8 mouse cellular contexts compared by ENCODE assay signal in genomic region chr2:152829367-152829881, GRCm38 (mm10). TPM values are rescaled to one million over a fixed set of nuclear protein-coding genes. Genes with fewer than 3 reads are reported as not detected.
DNase-seq lines count a peak whose midpoint lies in the region; ATAC-seq and TF ChIP-seq lines count a peak whose summit lies in the region.

No protein-coding gene starts in this region.

- no peak for ATAC-seq in intestine, embryonic 14.5 days (replicated peaks; ENCODE audit: low FRiP score, low TSS enrichment, low read depth)
- ATAC-seq in liver, embryonic 11.5 days (replicated peaks; ENCODE audit: low FRiP score): no peak
- no peak for ATAC-seq in stomach, embryonic 14.5 days (ENCODE audit: insufficient number of reproducible peaks, insufficient read depth, low FRiP score, low read depth)

- in situ Hi-C loops in CH12.LX (cut with MboI; ENCODE audit: low pct_ligation_motif_present, low pct_unique_long_range_greater_than_20kb, low sequenced_read_pairs): no loop called here

- WGBS in forebrain, embryonic 10.5 days: 84% methylated on average over 23 of the region's 23 CpGs
- WGBS in intestine, embryonic 14.5 days: 67% methylated on average over 23 of the region's 23 CpGs
- 62% methylated on average over 23 of the region's 23 CpGs for WGBS in liver, embryonic 11.5 days
- 70% methylated on average over 23 of the region's 23 CpGs for WGBS in stomach, embryonic 14.5 days

- peak overlapping the region; percentile 61 to 85 (median 81) for H3K4me3 ChIP-seq in CH12.LX (replicated peaks in 1 of 3; ENCODE audit: low read depth in 2 of 3, low read length in 2 of 3, poor library complexity in 1 of 3)
- H3K4me3 ChIP-seq in forebrain, embryonic 10.5 days: peak overlapping the region; percentile 81
- H3K4me3 ChIP-seq in intestine, embryonic 14.5 days (ENCODE audit: low read depth, low read length): peak overlapping the region; percentile 71
- H3K4me3 ChIP-seq in liver, embryonic 11.5 days (ENCODE audit: low read depth, low read length): peak overlapping the region; percentile 80
- H3K4me3 ChIP-seq in stomach, embryonic 14.5 days (ENCODE audit: low read depth, low read length): peak overlapping the region; percentile 71

- H3K79me2 ChIP-seq in CH12.LX (replicated peaks; ENCODE audit: control insufficient read depth, extremely low read depth, insufficient read depth, poor library complexity, severe bottlenecking): peaks cover 54% of the 10 kb centered on the region

- H3K9me3 ChIP-seq in CH12.LX (replicated peaks; ENCODE audit: low read length): no peaks in the 10 kb centered on the region
- no peaks in the 10 kb centered on the region for H3K9me3 ChIP-seq in forebrain, embryonic 10.5 days
- no peaks in the 10 kb centered on the region for H3K9me3 ChIP-seq in intestine, embryonic 14.5 days (ENCODE audit: control insufficient read depth, low read length)
- H3K9me3 ChIP-seq in liver, embryonic 11.5 days (ENCODE audit: control insufficient read depth, low read length): no peaks in the 10 kb centered on the region
- no peaks in the 10 kb centered on the region for H3K9me3 ChIP-seq in stomach, embryonic 14.5 days (ENCODE audit: control insufficient read depth, low read depth, low read length)

- H3K4me1 ChIP-seq in CH12.LX (ENCODE audit: control insufficient read depth in 1 of 2, insufficient read depth in 2 of 2): peaks cover 2 to 63% of the 10 kb centered on the region in 2 experiments; a peak in 3 of 4 replicates
- peaks cover 57% of the 10 kb centered on the region for H3K4me1 ChIP-seq in forebrain, embryonic 10.5 days
- H3K4me1 ChIP-seq in intestine, embryonic 14.5 days (replicated peaks; ENCODE audit: control insufficient read depth, insufficient read depth, low read length): peaks cover 32% of the 10 kb centered on the region
- H3K4me1 ChIP-seq in liver, embryonic 11.5 days (replicated peaks; ENCODE audit: control insufficient read depth, insufficient read depth, low read length): peaks cover 52% of the 10 kb centered on the region
- H3K4me1 ChIP-seq in stomach, embryonic 14.5 days (ENCODE audit: control insufficient read depth, insufficient read depth, low read length): peaks cover 42% of the 10 kb centered on the region

- no peak for TF ChIP-seq RAD21 in CH12.LX (IDR thresholded peaks at IDR 0.05; ENCODE audit: low read depth, low read length)

- no peak for TF ChIP-seq EP300 in CH12.LX (IDR thresholded peaks at IDR 0.05; ENCODE audit: low read length)

- peak; percentile 71 for DNase-seq in cerebellum, adult 11-12 months
- DNase-seq in cerebellum, adult 8-10 months: no peak
- DNase-seq in CH12.LX (ENCODE audit: extremely low read depth): no peak
- no peak for DNase-seq in forebrain, embryonic 10.5 days (ENCODE audit: extremely low spot score, low spot score)
- no peak for DNase-seq in intestine, embryonic 14.5 days (ENCODE audit: low spot score)
- no peak for DNase-seq in liver, embryonic 11.5 days (ENCODE audit: low spot score)
- no peak for DNase-seq in embryo, embryonic 9.5 days (ENCODE audit: extremely low spot score)

- no peak for TF ChIP-seq CTCF in CH12.LX (conservative IDR thresholded peaks at IDR 0.05 in 1 of 2, IDR thresholded peaks at IDR 0.05 in 1 of 2; ENCODE audit: low read depth in 2 of 2, low read length in 2 of 2)

- peak overlapping the region; percentile 78 for H3K9ac ChIP-seq in CH12.LX (ENCODE audit: insufficient read depth, low read depth)
- peak overlapping the region; percentile 94 for H3K9ac ChIP-seq in intestine, embryonic 14.5 days (ENCODE audit: low read length)
- H3K9ac ChIP-seq in liver, embryonic 11.5 days (ENCODE audit: low read depth, low read length): peak overlapping the region; percentile 87
- peak overlapping the region; percentile 87; the same call in 1 of the 2 replicates for H3K9ac ChIP-seq in stomach, embryonic 14.5 days (replicated peaks; ENCODE audit: low read depth, low read length)

- dilution Hi-C loops in CH12.LX (cut with MboI; ENCODE audit: extremely low pct_ligation_motif_present, extremely low pct_unique_long_range_greater_than_20kb, low sequenced_read_pairs): no loop called here

- peak overlapping the region; percentile 77; the same call in 1 of the 2 replicates for H3K27ac ChIP-seq in CH12.LX (ENCODE audit: insufficient read depth, low read depth)
- peak overlapping the region; percentile 99 for H3K27ac ChIP-seq in forebrain, embryonic 10.5 days
- no peak overlapping the region for H3K27ac ChIP-seq in intestine, embryonic 14.5 days (ENCODE audit: low read depth)
- peak overlapping the region; percentile 17; the same call in 1 of the 2 replicates for H3K27ac ChIP-seq in liver, embryonic 11.5 days (ENCODE audit: low read depth, low read length)
- H3K27ac ChIP-seq in stomach, embryonic 14.5 days (ENCODE audit: low read length): no peak overlapping the region

- H3K4me2 ChIP-seq in CH12.LX (ENCODE audit: insufficient read depth, low read depth, poor library complexity, severe bottlenecking): peak overlapping the region; percentile 99
- peak overlapping the region; percentile 73 for H3K4me2 ChIP-seq in intestine, embryonic 14.5 days (ENCODE audit: low read length)
- H3K4me2 ChIP-seq in liver, embryonic 11.5 days: peak overlapping the region; percentile 90
- H3K4me2 ChIP-seq in stomach, embryonic 14.5 days (replicated peaks; ENCODE audit: low read depth, low read length): peak overlapping the region; percentile 74

- peaks cover 7% of the 10 kb centered on the region in 2 experiments for H3K36me3 ChIP-seq in CH12.LX (replicated peaks in 1 of 2; ENCODE audit: control insufficient read depth in 1 of 2, insufficient read depth in 1 of 2, low read length in 1 of 2)
- H3K36me3 ChIP-seq in forebrain, embryonic 10.5 days (replicated peaks): peaks cover 44% of the 10 kb centered on the region
- H3K36me3 ChIP-seq in intestine, embryonic 14.5 days (ENCODE audit: control insufficient read depth, insufficient read depth, low read length): no peaks in the 10 kb centered on the region
- peaks cover 5% of the 10 kb centered on the region; the same call in 1 of the 2 replicates for H3K36me3 ChIP-seq in liver, embryonic 11.5 days (ENCODE audit: control insufficient read depth, insufficient read depth, low read length)
- H3K36me3 ChIP-seq in stomach, embryonic 14.5 days (ENCODE audit: control insufficient read depth, insufficient read depth, low read length): no peaks in the 10 kb centered on the region; the same call in 1 of the 2 replicates

- H3K27me3 ChIP-seq in CH12.LX (replicated peaks): peaks cover 3% of the 10 kb centered on the region
- H3K27me3 ChIP-seq in forebrain, embryonic 10.5 days (ENCODE audit: poor library complexity, severe bottlenecking): no peaks in the 10 kb centered on the region; the same call in 1 of the 2 replicates
- H3K27me3 ChIP-seq in intestine, embryonic 14.5 days (replicated peaks; ENCODE audit: control insufficient read depth, insufficient read depth, low read length): no peaks in the 10 kb centered on the region
- no peaks in the 10 kb centered on the region for H3K27me3 ChIP-seq in liver, embryonic 11.5 days (replicated peaks; ENCODE audit: control insufficient read depth, insufficient read depth, low read length)
- no peaks in the 10 kb centered on the region for H3K27me3 ChIP-seq in stomach, embryonic 14.5 days (ENCODE audit: control insufficient read depth, insufficient read depth, low read length)

- TF ChIP-seq POLR2A in CH12.LX (IDR thresholded peaks at IDR 0.05; ENCODE audit: low read depth, low read length): no peak

TF ChIP-seq in CH12.LX, 34 proteins besides CTCF, POLR2A, EP300 and RAD21:
- 0 out of 2 replicates have a peak, but pooled peaks have one; percentile 37 for TF ChIP-seq TBP (conservative IDR thresholded peaks at IDR 0.05; ENCODE audit: low read depth, low read length)
- TF ChIP-seq TCF12 (IDR thresholded peaks at IDR 0.05; ENCODE audit: low read depth, low read length): peak; percentile 43; the same call in 1 of the 2 replicates
- TF ChIP-seq MAFK (IDR thresholded peaks at IDR 0.05; ENCODE audit: insufficient replicate concordance, low read length): no peak
- peak; percentile 26; the same call in 1 of the 2 replicates for TF ChIP-seq MXI1 (IDR thresholded peaks at IDR 0.05; ENCODE audit: low read depth, low read length)

RNA-seq across cellular contexts. Expression of gene Bcl2l1, which starts 2.1 kb away (rescaled TPM):
- total RNA-seq in CH12.LX (2012; rRNA removed) (47.7 and 80.3 TPM in 2 replicates), CH12.LX (2014; rRNA removed) (13.7 and 21.3 TPM in 2 replicates)
- polyA plus RNA-seq in CH12.LX (2012; ENCODE audit: insufficient read length, low read depth): 33.2 and 34.5 TPM in 2 replicates
- 98.5 and 104 TPM in 2 replicates for polyA plus RNA-seq in forebrain, embryonic 10.5 days (2016; fragmentation: Nextera tagmentation; extraction: Ambion mirVana)
- 75.0 and 76.8 TPM in 2 replicates for polyA plus RNA-seq in intestine, embryonic 14.5 days (2014; fragmentation: Nextera tagmentation; extraction: Ambion mirVana)
- 61.7 and 69.3 TPM in 2 replicates for polyA plus RNA-seq in liver, embryonic 11.5 days (2014; fragmentation: Nextera tagmentation; extraction: Ambion mirVana)
- 79.4 and 82.4 TPM in 2 replicates for polyA plus RNA-seq in stomach, embryonic 14.5 days (2014; fragmentation: Nextera tagmentation; extraction: Ambion mirVana)

RNA-seq across cellular contexts. Expression of gene Tpx2, which starts 18.3 kb away (rescaled TPM):
- total RNA-seq in CH12.LX (2012; rRNA removed) (66.1 and 70.9 TPM in 2 replicates), CH12.LX (2014; rRNA removed) (98.0 and 105 TPM in 2 replicates)
- polyA plus RNA-seq in CH12.LX (2012; ENCODE audit: insufficient read length, low read depth): 123 and 127 TPM in 2 replicates
- polyA plus RNA-seq in forebrain, embryonic 10.5 days (2016; fragmentation: Nextera tagmentation; extraction: Ambion mirVana): 162 and 163 TPM in 2 replicates
- polyA plus RNA-seq in intestine, embryonic 14.5 days (2014; fragmentation: Nextera tagmentation; extraction: Ambion mirVana): 88.3 and 95.4 TPM in 2 replicates
- 107 and 118 TPM in 2 replicates for polyA plus RNA-seq in liver, embryonic 11.5 days (2014; fragmentation: Nextera tagmentation; extraction: Ambion mirVana)
- 91.7 and 95.3 TPM in 2 replicates for polyA plus RNA-seq in stomach, embryonic 14.5 days (2014; fragmentation: Nextera tagmentation; extraction: Ambion mirVana)

Comparison
In these comparisons a context has a peak if more than half of its experiments do, and no peak if none do; other contexts are left out.
1. H3K27ac ChIP-seq: peak in CH12.LX (single experiment), forebrain, embryonic 10.5 days (single experiment) and liver, embryonic 11.5 days (single experiment); none in intestine, embryonic 14.5 days (single experiment) and stomach, embryonic 14.5 days (single experiment).
2. Peak in every context shown above with its lines, with median percentiles within 50 percentile points of each other: H3K4me2 ChIP-seq, H3K4me3 ChIP-seq and H3K9ac ChIP-seq.